Mouse (Mus musculus) left cerebral cortex, adult 2 months (tissue): ENCODE results near the gene Kalrn. TPM values are rescaled to one million over a fixed set of nuclear protein-coding genes. Genes with fewer than 3 reads are reported as not detected.

Experiments
- DNase-seq, 2 experiments: peaks; one replicate each; pipeline ENCODE4 v3.0.0; 2021 to 2022; ENCODE audit warnings: low spot score in 2 of 2, mixed read lengths in 1 of 2; ENCODE audit errors: extremely low spot score in 1 of 2
- H3K27ac ChIP-seq: fragments of 200-600 bp; 2 replicates; pipeline ENCODE4 v1.8.1; 2022
- H3K4me3 ChIP-seq: fragments of 200-600 bp; 2 replicates; pipeline ENCODE4 v1.8.1; 2022
- CTCF ChIP-seq: fragments of 200-600 bp; IDR thresholded peaks from 2 replicates; pipeline ENCODE4 v1.8.1; 2022; ENCODE audit warnings: antibody characterized with exemption, mild to moderate bottlenecking, moderate library complexity
- intact Hi-C: fragments of 180-260 bp; cut with DNase I; formaldehyde crosslinking; loops from one replicate; pipeline ENCODE4 v1.15.1; 2025
- total RNA-seq, 2 experiments: library from RNA; stranded (reverse); gene quantifications; 2 replicates each; pipeline ENCODE4 v1.2.3; 2021

Kalrn gene
- total RNA-seq, 2 experiments from 2014 or later, result 539 to 570 TPM

GRCm38 (mm10) chr16:34549470-34549999, 23.8 kb downstream of the Kalrn start:
- H3K4me3 ChIP-seq, result no peak overlapping the region
- DNase-seq, result no peak
- intact Hi-C loops, result no loop called here
- no peak overlapping the region for H3K27ac ChIP-seq
- no peak for TF ChIP-seq CTCF

GRCm38 (mm10) chr16:34546805-34547509, 26.4 kb downstream of the Kalrn start:
- H3K27ac ChIP-seq, result no peak overlapping the region

GRCm38 (mm10) chr16:34543754-34544153, 29.6 kb downstream of the Kalrn start:
- DNase-seq, result no peak
- TF ChIP-seq CTCF, result no peak
- Histone ChIP-seq H3K27ac (no peak overlapping the region), H3K4me3 (no peak overlapping the region)
- intact Hi-C loops, result no loop called here

More at GRCm38 (mm10) chr16:34546805-34547509, 26.4 kb downstream of the Kalrn start:
- no peak overlapping the region for H3K4me3 ChIP-seq
- TF ChIP-seq CTCF, result no peak
- no peak for DNase-seq
- intact Hi-C loops, result no loop called here

- no peak for DNase-seq
- no peak overlapping the region for H3K4me3 ChIP-seq
- no peak for TF ChIP-seq CTCF
- no peak overlapping the region for H3K27ac ChIP-seq
- intact Hi-C loops, result no loop called here
Observed at GRCm38 (mm10) chr16:34542341-34542740, 31.0 kb downstream of the Kalrn start.

GRCm38 (mm10) chr16:34538679-34539185, 34.6 kb downstream of the Kalrn start:
- intact Hi-C loops, result loop anchor here (10.0 kb wide), 1 partner anchor 126 kb away; no protein-coding TSS in a partner anchor
- no peak for DNase-seq
- TF ChIP-seq CTCF, result no peak
- Histone ChIP-seq H3K4me3 (no peak overlapping the region), H3K27ac (no peak overlapping the region)

GRCm38 (mm10) chr16:34536300-34536699, 37.0 kb downstream of the Kalrn start:
- no peak overlapping the region for H3K4me3 ChIP-seq
- H3K27ac ChIP-seq, result peak overlapping the region; percentile 32; the same call in 1 of the 2 replicates
- DNase-seq, result no peak
- peak; percentile 1 for TF ChIP-seq CTCF
- intact Hi-C loops, result loop anchor here (2.0 to 10.0 kb wide), 2 partner anchors 67 to 129 kb away; no protein-coding TSS in a partner anchor

- peak overlapping the region; percentile 8; the same call in 1 of the 2 replicates for H3K27ac ChIP-seq
- TF ChIP-seq CTCF, result no peak
Observed at GRCm38 (mm10) chr16:34535135-34535534, 38.2 kb downstream of the Kalrn start.

GRCm38 (mm10) chr16:34531506-34531905, 41.8 kb downstream of the Kalrn start:
- peak; percentile 88 for TF ChIP-seq CTCF
- intact Hi-C loops, result loop anchor here (1.0 to 10.0 kb wide), 4 partner anchors 41 to 169 kb away; partner anchors contain the start of gene Kalrn
- peak; percentile 53 to 63 for DNase-seq

More at GRCm38 (mm10) chr16:34535135-34535534, 38.2 kb downstream of the Kalrn start:
- no peak overlapping the region for H3K4me3 ChIP-seq
- intact Hi-C loops, result loop anchor here (10.0 kb wide), 1 partner anchor 130 kb away; no protein-coding TSS in a partner anchor
- DNase-seq, result no peak

GRCm38 (mm10) chr16:34530029-34530428, 43.3 kb downstream of the Kalrn start:
- Histone ChIP-seq H3K4me3 (no peak overlapping the region), H3K27ac (no peak overlapping the region)
- DNase-seq, result no peak
- intact Hi-C loops, result loop anchor here (2.0 to 10.0 kb wide), 3 partner anchors 43 to 135 kb away; partner anchors contain the start of gene Kalrn
- TF ChIP-seq CTCF, result peak; percentile 42

More at GRCm38 (mm10) chr16:34531506-34531905, 41.8 kb downstream of the Kalrn start:
- Histone ChIP-seq H3K27ac (no peak overlapping the region), H3K4me3 (no peak overlapping the region)

- no peak overlapping the region for H3K27ac ChIP-seq
- no peak for DNase-seq
- TF ChIP-seq CTCF, result no peak
- intact Hi-C loops, result no loop called here
- no peak overlapping the region for H3K4me3 ChIP-seq
Observed at GRCm38 (mm10) chr16:34528234-34528983, 44.9 kb downstream of the Kalrn start.

- Histone ChIP-seq H3K27ac (peak overlapping the region; percentile 72), H3K4me3 (no peak overlapping the region)
- no peak for TF ChIP-seq CTCF
- intact Hi-C loops, result no loop called here
- no peak for DNase-seq
Observed at GRCm38 (mm10) chr16:34526378-34526777, 47.0 kb downstream of the Kalrn start.
